Mouse (Mus musculus): Measurements from ENCODE around the gene Gpr107.

Gpr107 gene

GRCm38 (mm10) chr2:31125156-31125555 lies 27.0 kb upstream of the Gpr107 start:
- ATAC-seq (ENCODE audit: insufficient number of reproducible peaks, low FRiP score, low TSS enrichment) = no peak

GRCm38 (mm10) chr2:31126048-31126447 lies 26.1 kb upstream of the Gpr107 start:
- ATAC-seq (ENCODE audit: insufficient number of reproducible peaks, low FRiP score, low TSS enrichment) = no peak

- ATAC-seq (ENCODE audit: insufficient number of reproducible peaks, low FRiP score, low TSS enrichment) = no peak
Observed at GRCm38 (mm10) chr2:31127219-31127618, 24.9 kb upstream of the Gpr107 start.

- ATAC-seq (ENCODE audit: insufficient number of reproducible peaks, low FRiP score, low TSS enrichment) = no peak
Observed at GRCm38 (mm10) chr2:31127899-31128298, 24.2 kb upstream of the Gpr107 start.

GRCm38 (mm10) chr2:31129742-31130518 lies 22.2 kb upstream of the Gpr107 start:
- no peak for ATAC-seq (ENCODE audit: insufficient number of reproducible peaks, low FRiP score, low TSS enrichment)

GRCm38 (mm10) chr2:31130815-31131299 lies 21.3 kb upstream of the Gpr107 start:
- no peak for ATAC-seq (ENCODE audit: insufficient number of reproducible peaks, low FRiP score, low TSS enrichment)

- ATAC-seq (ENCODE audit: insufficient number of reproducible peaks, low FRiP score, low TSS enrichment) = peak; percentile 49; the same call in 1 of the 2 replicates
Observed at GRCm38 (mm10) chr2:31132682-31133081, 19.4 kb upstream of the Gpr107 start.

- no peak for ATAC-seq (ENCODE audit: insufficient number of reproducible peaks, low FRiP score, low TSS enrichment)
Observed at GRCm38 (mm10) chr2:31133981-31134380, 18.1 kb upstream of the Gpr107 start.

GRCm38 (mm10) chr2:31135512-31135931 lies 16.6 kb upstream of the Gpr107 start:
- ATAC-seq (ENCODE audit: insufficient number of reproducible peaks, low FRiP score, low TSS enrichment) = no peak

- no peak for ATAC-seq (ENCODE audit: insufficient number of reproducible peaks, low FRiP score, low TSS enrichment)
Observed at GRCm38 (mm10) chr2:31136338-31136737, 15.8 kb upstream of the Gpr107 start.

GRCm38 (mm10) chr2:31137018-31137590 lies 15.0 kb upstream of the Gpr107 start:
- ATAC-seq (ENCODE audit: insufficient number of reproducible peaks, low FRiP score, low TSS enrichment) = no peak

- no peak for ATAC-seq (ENCODE audit: insufficient number of reproducible peaks, low FRiP score, low TSS enrichment)
Observed at GRCm38 (mm10) chr2:31139174-31139632, 12.9 kb upstream of the Gpr107 start.

- ATAC-seq (ENCODE audit: insufficient number of reproducible peaks, low FRiP score, low TSS enrichment) = no peak
Observed at GRCm38 (mm10) chr2:31139991-31140771, 11.9 kb upstream of the Gpr107 start.

GRCm38 (mm10) chr2:31140772-31141073 lies 11.4 kb upstream of the Gpr107 start:
- no peak for ATAC-seq (ENCODE audit: insufficient number of reproducible peaks, low FRiP score, low TSS enrichment)

- ATAC-seq (ENCODE audit: insufficient number of reproducible peaks, low FRiP score, low TSS enrichment) = peak; percentile 18; the same call in 1 of the 2 replicates
Observed at GRCm38 (mm10) chr2:31141074-31141866, 10.8 kb upstream of the Gpr107 start.

GRCm38 (mm10) chr2:31141867-31142454 lies 10.2 kb upstream of the Gpr107 start, which contains the start of gene Fnbp1:
Gene Fnbp1, minus strand, starts transcription at chr2:31142008.
- peak; percentile 85 for ATAC-seq (ENCODE audit: insufficient number of reproducible peaks, low FRiP score, low TSS enrichment)

- no peak for ATAC-seq (ENCODE audit: insufficient number of reproducible peaks, low FRiP score, low TSS enrichment)
Observed at GRCm38 (mm10) chr2:31142505-31142904, 9.6 kb upstream of the Gpr107 start.

GRCm38 (mm10) chr2:31143326-31143725 lies 8.8 kb upstream of the Gpr107 start:
- ATAC-seq (ENCODE audit: insufficient number of reproducible peaks, low FRiP score, low TSS enrichment) = no peak

GRCm38 (mm10) chr2:31143768-31144695 lies 8.1 kb upstream of the Gpr107 start:
- ATAC-seq (ENCODE audit: insufficient number of reproducible peaks, low FRiP score, low TSS enrichment) = no peak
